Mouse (Mus musculus) fibroblast of lung, adult 2 months (primary cell): ENCODE measurements at regions not wholly inside any gene's neighbourhood (a gene's known extent, or its start where the extent isn't known, plus 50 kb on each side); places are given as distances from the start of the nearest gene placed in this dataset.

ENCODE experiments used
- DNase-seq: peaks from one replicate; pipeline ENCODE4 v3.0.0-alpha.2; 2011; ENCODE audit warnings: low read depth

DNA sequence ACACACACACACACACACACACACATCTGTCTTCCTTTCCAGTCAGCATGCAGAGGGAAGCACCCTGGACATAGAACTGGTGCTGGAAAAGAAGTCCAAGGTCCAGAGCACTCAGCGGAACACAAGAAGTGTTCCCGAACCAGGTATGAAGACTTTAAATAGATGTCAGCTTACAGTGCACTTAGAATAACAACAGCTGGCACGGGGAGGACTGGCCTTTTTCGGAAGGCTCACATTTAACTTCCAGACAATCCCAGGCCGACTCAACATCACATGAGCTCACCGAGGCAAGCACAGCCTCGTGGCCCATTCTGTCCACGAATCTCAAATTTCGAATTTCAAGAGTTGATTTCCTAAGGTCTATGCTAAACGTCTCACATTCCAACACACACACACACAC is 70.9 kb upstream of the Slc25a33 start:
- no peak for DNase-seq

GRCm38 (mm10) chr4:149843736-149844135 is 69.7 kb upstream of the Slc25a33 start:
- no peak for DNase-seq

- DNase-seq = no peak
These were observed 68.8 kb upstream of the Slc25a33 start for GRCm38 (mm10) chr4:149842906-149843305.

GRCm38 (mm10) chr4:149841856-149842255 is 67.8 kb upstream of the Slc25a33 start:
- DNase-seq = no peak

DNA sequence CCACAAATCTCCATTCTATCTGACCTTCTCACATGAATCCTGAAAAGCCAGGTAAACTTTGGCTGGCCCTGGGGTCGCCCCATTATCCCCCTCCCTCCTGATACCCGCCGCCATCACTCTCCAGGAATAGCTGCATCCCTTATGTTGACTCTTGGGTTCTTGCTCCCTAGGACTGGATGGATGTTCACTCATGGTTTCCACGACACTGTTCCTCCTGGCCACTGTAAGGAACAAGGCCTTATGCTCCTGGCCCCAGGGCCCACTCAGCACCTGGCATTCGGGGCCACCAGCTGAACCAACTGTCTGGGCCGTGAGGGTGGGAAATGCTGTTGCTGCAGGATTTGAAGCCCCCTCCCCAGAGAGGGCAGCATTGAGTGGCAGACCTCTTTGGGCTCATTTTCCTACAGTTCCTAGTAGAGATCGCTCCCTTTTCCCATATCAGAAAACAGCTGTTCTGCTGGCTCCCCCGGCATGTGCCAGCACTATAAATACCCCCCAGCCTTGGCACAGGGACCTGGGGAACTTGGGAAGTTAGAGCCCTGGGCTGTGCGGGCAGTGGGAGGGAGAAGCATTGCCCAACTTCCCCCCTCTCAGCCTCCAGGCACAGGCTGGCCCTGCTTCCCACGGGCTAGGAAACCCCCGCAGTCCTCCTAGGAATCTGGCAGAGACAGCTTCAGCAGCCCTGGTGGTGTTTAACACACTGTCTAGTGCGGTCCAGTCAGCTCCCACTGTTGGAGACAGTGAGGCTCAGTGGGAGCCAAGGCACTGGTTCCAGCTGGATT is 66.6 kb upstream of the Slc25a33 start:
- peak; percentile 93 for DNase-seq

DNA sequence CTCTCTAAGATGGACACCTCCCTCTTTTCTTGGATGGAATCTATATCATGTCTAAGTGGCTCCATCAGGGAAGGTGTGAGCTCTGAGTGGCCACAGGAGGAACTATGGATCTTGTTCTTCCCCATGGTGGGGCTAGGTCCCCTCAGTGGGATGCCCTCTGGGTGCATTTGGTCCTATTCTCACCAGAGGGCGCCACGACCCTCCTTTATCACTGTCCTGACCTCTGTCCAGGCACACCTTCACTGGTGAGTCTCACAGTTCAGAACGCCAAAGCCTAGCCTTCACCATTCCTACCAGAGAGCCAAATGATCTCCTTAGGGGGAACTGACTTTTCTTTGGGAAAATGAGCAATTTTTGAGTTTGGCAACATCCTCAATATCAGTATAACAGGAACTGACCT is 64.6 kb upstream of the Slc25a33 start:
- DNase-seq = no peak

GRCm38 (mm10) chr4:149834646-149835156 is 60.6 kb upstream of the Slc25a33 start:
- DNase-seq = no peak

- DNase-seq = no peak
These were observed 58.5 kb upstream of the Slc25a33 start for GRCm38 (mm10) chr4:149832446-149833101.

DNA sequence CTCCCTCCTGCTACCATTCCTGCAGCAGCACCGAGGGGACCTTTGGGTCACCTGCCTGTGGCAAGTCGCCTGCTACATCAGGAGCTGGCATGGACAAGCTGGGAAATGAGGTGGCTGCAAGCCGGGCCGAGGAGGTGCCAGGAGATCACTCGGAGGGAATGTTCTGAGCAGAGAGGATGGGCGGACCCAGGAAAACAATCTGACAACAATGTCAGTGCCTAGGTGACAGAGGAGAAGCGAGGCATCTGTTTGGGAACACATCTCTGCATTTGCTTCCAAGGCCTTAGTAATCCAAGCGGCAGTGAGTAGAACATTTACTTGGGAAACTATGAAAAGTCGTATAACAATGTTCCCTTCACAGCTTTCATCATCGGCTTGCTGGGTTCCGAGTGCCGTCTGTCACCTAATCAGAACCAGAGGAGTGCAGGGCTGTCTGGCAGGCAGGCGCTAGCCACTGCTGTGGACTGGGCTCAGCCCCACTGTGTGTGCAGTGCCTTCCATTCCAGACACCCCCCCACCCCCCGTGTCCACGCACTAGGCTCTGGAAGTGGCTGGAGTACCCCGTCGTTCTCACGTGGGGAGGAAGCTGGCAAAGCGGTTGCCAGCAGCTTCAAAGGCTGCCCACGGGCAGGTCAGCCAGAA is 56.6 kb upstream of the Slc25a33 start:
- no peak for DNase-seq

DNA sequence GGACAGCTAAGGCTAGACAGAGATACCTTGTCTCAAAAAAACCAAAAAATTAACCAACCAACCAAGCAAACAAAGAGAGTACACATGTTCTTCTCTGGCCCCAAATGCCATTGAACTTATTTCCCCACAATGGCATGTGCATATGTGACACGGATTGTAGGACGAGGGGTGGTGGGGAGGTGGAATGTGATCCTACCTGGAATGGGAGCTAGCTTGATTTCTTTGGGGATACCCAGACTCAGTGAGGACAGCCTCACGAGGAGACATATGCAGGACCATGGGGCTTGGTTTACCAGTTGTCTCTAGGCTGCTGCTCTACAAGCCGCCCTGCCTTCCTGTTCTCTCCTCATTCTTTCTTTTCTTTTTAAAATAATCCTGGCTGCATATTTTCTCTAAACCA is 55.9 kb upstream of the Slc25a33 start:
- no peak for DNase-seq

DNA sequence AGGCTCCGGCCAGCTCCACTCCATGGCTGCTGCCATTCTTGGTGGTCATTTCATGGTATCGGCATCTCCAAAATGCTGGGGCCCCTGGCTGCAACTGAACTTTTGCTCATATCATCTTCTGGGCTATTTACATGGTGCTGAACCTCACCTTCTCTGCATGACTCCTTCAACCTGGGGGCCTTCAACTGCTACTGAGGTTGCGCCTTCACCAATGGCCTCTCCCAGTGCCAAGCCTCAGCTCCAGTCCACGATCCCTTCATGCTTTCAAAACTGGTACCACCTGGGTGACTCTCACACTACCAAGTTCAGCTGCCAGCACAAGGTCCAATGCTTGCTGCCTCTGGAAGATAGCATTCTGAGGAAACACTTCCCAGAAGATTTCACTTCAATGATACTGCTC is 53.7 kb upstream of the Slc25a33 start:
- no peak for DNase-seq
